Mouse (Mus musculus) kidney, adult 2 months (tissue): ENCODE measurements at regions not wholly inside any gene's neighbourhood (a gene's known extent, or its start where the extent isn't known, plus 50 kb on each side); places are given as distances from the start of the nearest gene placed in this dataset.

ENCODE experiments used
- CTCF ChIP-seq: fragments of 200-500 bp; conservative IDR thresholded peaks from 2 replicates; pipeline ENCODE4 v1.5.1; 2011; ENCODE audit warnings: low read depth, mild to moderate bottlenecking, control low read depth, low read length, moderate library complexity, mixed read lengths; ENCODE audit not compliant: insufficient read depth, insufficient read length
- POLR2A ChIP-seq: fragments of 200-500 bp; IDR thresholded peaks from one replicate; pipeline ENCODE4 v1.6.1; 2011; ENCODE audit warnings: low read depth, low read length, control low read depth

DNA sequence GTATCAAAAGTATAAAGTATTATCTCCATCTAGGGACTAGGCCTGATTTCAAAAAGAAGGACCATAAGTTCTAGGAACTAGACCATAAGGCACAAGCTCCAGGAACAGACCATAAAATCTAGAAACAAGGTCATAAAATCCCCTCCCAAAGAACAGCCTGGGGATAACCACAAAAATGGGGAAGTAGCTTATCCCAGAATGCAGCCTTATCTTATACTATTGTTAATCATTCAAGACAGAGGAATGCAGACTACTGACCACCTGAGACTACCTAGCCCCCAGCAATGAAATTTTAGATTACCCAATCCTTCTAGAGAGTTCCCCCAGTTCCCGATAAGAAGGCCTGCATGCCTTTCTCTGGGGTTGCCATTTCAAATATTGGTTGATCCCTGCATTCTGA, 81.6 kb upstream of the St8sia4 start:
- no peak for TF ChIP-seq CTCF
- no peak for TF ChIP-seq POLR2A
